Mouse (Mus musculus) liver, embryonic 16.5 days (tissue): ENCODE measurements around the gene Gdpd3. TPM values are rescaled to one million over a fixed set of nuclear protein-coding genes. Genes with fewer than 3 reads are reported as not detected.
A peak's percentile ranks its signal among the peaks of the same experiment; 100 is the strongest.

Experiments
- ATAC-seq: fragments of 200-750 bp; cut with Nextera tagmentation; 2 replicates; pipeline ENCODE4 v1.8.0; 2017; ENCODE audit warnings: low read depth, mild to moderate bottlenecking, moderate number of reproducible peaks, moderate library complexity
- H3K27ac ChIP-seq: fragments of 300-500 bp; sonication (generic); 2 replicates; pipeline ENCODE4 v1.5.1; 2014; ENCODE audit warnings: mild to moderate bottlenecking, low read length
- H3K27me3 ChIP-seq: fragments of 300-500 bp; sonication (generic); 2 replicates; pipeline ENCODE4 v1.6.1; 2014; ENCODE audit warnings: low read depth, low read length, mixed read lengths; ENCODE audit not compliant: control insufficient read depth, insufficient read depth
- H3K36me3 ChIP-seq: fragments of 300-500 bp; sonication (generic); 2 replicates; pipeline ENCODE4 v1.6.1; 2014; ENCODE audit warnings: mild to moderate bottlenecking; ENCODE audit not compliant: control insufficient read depth, insufficient read depth
- H3K4me1 ChIP-seq: fragments of 300-500 bp; sonication (generic); 2 replicates; pipeline ENCODE4 v1.6.1; 2014; ENCODE audit warnings: low read depth, low read length, mixed read lengths; ENCODE audit not compliant: control insufficient read depth
- H3K4me2 ChIP-seq: fragments of 300-500 bp; sonication (generic); 2 replicates; pipeline ENCODE4 v1.6.1; 2014; ENCODE audit warnings: low read depth, low read length, mixed read lengths
- H3K4me3 ChIP-seq: fragments of 300-500 bp; sonication (generic); 2 replicates; pipeline ENCODE4 v1.5.1; 2014; ENCODE audit warnings: low read depth, mild to moderate bottlenecking, low read length
- H3K9ac ChIP-seq: fragments of 300-500 bp; sonication (generic); 2 replicates; pipeline ENCODE4 v1.6.1; 2014; ENCODE audit warnings: low read depth, low read length
- H3K9me3 ChIP-seq: fragments of 300-500 bp; sonication (generic); replicated peaks from 2 replicates; pipeline ENCODE4 v1.6.1; 2016; ENCODE audit warnings: low read length; ENCODE audit not compliant: control insufficient read depth
- WGBS: fragments of 180-500 bp; shearing (Covaris S2); extraction: QIAGEN DNeasy Blood & Tissue Kit; methylation state at CpG from one replicate; pipeline ENCODE4 v1.1.7; 2014; ENCODE audit not compliant: insufficient replicate concordance; 5-methylcytosine and 5-hydroxymethylcytosine counted together
- polyA plus RNA-seq: library from polyadenylated mRNA; unstranded; fragments of >200 nt; fragmentation: Nextera tagmentation; extraction: Ambion mirVana; gene quantifications from 2 replicates; pipeline ENCODE4 v1.2.1, GENCODE M21; 2015

Gene Gdpd3
- polyA plus RNA-seq, 1 experiment from 2014 or later = 0.55 TPM

DNA sequence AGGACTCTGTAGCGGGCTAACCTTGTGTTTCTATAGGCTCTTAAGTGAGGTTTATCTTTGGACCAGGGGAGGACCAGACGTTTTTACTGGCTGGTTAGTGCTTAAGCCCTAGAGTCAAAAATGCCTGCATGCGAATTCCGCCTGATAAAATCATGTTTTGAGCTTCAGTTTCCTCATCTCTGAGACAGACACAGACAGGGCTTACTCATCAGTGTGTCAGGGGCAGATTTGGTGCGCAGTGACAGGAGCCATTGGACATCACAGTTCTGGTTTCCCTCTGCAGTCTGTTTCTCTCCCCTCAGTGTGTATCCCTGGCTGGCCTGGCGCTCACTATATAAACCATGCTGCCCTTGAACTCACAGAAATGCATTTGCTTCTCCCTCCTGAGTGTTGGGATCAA, 37.0 kb downstream of the Gdpd3 start:
- Histone ChIP-seq H3K4me1 (peaks cover 25% of the 10 kb centered on the region), H3K27ac (no peak overlapping the region)
- WGBS = 42% methylated on average over 6 of the region's 6 CpGs

DNA sequence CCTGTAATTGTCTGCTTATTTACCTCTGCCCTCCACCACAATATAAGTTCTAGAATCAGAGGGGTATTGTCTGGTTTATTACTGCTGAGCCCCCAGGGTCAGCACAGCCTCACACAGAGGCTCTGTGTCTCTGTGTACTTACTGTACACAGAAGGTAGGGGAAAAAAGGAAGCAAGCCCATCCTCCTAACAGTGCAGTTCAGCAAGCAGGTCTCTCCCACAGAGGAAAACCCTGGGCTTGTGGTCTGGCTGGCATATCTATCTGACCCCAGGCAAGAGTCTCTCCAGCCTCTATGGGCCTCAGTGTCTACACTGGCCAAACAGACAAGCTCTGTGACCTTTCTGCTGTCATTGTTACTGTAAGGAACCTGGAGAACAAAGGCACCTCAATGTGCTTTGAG, 37.6 kb downstream of the Gdpd3 start:
- H3K9ac ChIP-seq = no peak overlapping the region
- H3K4me2 ChIP-seq = no peak overlapping the region
- no peaks in the 10 kb centered on the region for H3K27me3 ChIP-seq
- ATAC-seq = no peak
- H3K9me3 ChIP-seq = no peaks in the 10 kb centered on the region
- H3K36me3 ChIP-seq = no peaks in the 10 kb centered on the region
- no peak overlapping the region for H3K4me3 ChIP-seq
- H3K27ac ChIP-seq = no peak overlapping the region
- H3K4me1 ChIP-seq = peaks cover 25% of the 10 kb centered on the region

More for the DNA sequence above, 37.0 kb downstream of the Gdpd3 start:
- Histone ChIP-seq H3K4me3 (no peak overlapping the region), H3K4me2 (no peak overlapping the region), H3K36me3 (no peaks in the 10 kb centered on the region), H3K27me3 (no peaks in the 10 kb centered on the region), H3K9me3 (no peaks in the 10 kb centered on the region), H3K9ac (no peak overlapping the region)
- no peak for ATAC-seq

DNA sequence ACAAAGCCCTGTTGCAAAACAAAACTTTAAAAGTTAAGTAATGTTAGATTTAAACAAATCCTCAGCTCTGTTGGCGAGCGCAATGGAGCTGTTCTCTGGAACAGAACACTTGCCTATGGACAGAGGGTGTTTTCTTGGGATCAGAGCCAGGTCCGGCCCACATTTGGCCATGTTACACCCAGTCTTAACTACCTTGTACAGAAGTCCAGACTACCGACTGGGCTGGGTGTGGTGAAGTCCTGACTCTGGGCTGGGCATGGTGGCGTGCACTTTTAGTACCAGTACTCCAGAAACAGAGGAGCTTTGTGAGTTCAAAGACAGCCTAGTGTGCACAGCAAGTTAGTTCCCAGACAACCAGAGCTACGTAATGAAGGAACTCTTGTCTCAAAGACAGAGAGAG, 40.8 kb downstream of the Gdpd3 start:
- Histone ChIP-seq H3K36me3 (no peaks in the 10 kb centered on the region), H3K4me2 (no peak overlapping the region), H3K4me1 (peaks cover 24% of the 10 kb centered on the region), H3K4me3 (no peak overlapping the region), H3K27ac (no peak overlapping the region), H3K9me3 (no peaks in the 10 kb centered on the region), H3K9ac (no peak overlapping the region), H3K27me3 (no peaks in the 10 kb centered on the region)
- peak; percentile 49 for ATAC-seq
- WGBS = 60% methylated on average over 6 of the region's 6 CpGs

DNA sequence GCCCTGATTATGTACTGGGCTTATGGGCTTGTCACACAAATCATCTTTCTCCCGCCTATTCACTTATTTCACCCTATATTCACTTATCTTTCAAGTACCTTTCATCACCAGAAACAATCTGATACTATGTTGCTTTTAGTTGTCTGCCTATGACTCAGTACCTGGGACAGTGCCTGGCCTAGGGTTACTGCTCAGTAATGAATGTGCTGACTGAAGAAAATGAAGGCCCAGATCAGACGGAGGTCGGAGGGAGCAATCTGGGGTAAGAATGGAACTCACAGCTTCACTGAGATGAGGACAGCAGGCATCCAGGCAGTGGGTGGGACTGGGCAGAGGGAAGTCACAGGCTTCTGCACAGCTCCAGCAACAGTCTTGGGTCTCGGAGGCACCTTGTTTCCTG, 41.3 kb downstream of the Gdpd3 start:
- Histone ChIP-seq H3K4me1 (peaks cover 24% of the 10 kb centered on the region), H3K9me3 (no peaks in the 10 kb centered on the region), H3K9ac (no peak overlapping the region), H3K4me2 (no peak overlapping the region), H3K36me3 (no peaks in the 10 kb centered on the region), H3K27ac (no peak overlapping the region), H3K4me3 (no peak overlapping the region), H3K27me3 (no peaks in the 10 kb centered on the region)
- WGBS = 72% methylated on average over 4 of the region's 4 CpGs
- ATAC-seq = no peak

DNA sequence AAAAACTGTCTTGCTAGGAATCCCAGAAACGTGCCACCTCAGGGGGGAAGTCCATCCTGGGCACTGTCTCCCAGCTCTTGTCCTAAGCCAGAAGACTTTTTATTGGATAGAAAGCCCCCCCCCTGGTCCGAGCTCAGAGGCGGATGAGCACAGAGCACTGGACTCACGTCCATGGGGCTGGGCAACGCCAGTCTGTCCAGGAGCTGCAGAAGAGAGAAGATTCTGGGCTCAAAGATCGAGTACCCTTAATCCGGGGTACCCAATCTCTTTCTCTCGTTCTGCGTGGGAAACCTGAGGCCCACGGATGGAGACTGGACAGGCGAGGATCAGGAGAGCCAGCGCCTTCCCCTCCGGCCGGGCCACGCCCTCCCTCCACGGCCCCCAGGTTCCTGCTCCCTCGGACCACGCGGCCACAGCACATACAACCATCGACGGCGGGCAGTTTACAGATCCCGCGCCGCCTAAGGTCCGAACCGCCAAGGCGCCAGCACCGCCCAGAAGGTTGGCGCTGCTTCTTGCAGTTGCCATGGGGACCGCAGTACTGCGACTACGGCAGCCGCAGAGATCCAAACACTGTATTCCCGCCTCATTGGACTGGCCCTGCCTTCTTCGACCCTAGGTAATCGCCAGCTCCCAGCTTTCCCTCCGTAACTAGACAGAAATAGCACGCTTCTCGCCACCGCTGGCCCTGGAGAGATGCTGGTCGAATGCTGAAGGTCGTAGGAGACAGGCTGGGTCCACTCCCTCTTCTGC, 42.7 kb downstream of the Gdpd3 start:
- Histone ChIP-seq H3K9ac (peak overlapping the region; percentile 74), H3K4me1 (peaks cover 24% of the 10 kb centered on the region), H3K27me3 (no peaks in the 10 kb centered on the region), H3K4me3 (peak overlapping the region; percentile 69), H3K36me3 (no peaks in the 10 kb centered on the region), H3K27ac (peak overlapping the region; percentile 55; the same call in 1 of the 2 replicates), H3K9me3 (no peaks in the 10 kb centered on the region), H3K4me2 (peak overlapping the region; percentile 94)
- ATAC-seq = peak; percentile 94
- under 1% methylated on average over 43 of the region's 43 CpGs for WGBS

DNA sequence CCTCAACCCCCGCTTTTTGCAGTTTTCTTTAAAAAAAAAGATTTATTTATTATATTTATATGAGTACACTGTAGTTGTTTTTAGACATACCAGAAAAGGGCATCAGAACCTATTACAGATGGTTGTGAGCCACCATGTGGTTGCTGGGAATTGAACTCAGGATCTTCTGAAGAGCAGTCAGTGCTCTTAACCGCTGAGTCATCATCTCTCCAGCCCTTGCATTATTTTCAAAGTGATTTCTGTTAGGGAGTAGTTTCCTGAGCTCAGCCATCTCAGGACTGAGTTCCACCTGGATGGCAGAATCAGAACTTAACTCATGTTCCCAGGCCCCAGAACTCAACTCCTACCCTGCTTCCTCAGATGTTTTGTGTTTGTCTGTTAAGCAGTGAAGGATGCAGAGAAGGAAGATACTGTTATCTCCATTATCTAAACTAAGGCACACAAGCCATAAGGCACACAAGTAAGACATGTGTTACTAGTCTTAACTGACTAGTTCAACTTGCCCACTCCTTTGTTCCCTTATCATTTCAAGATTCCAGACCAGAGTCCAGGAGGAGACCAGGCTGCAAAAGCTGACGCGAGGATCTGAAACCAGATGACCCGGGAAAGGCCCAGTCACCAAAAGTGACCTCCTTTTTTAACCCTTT, 43.7 kb downstream of the Gdpd3 start:
- Histone ChIP-seq H3K27me3 (no peaks in the 10 kb centered on the region), H3K4me3 (no peak overlapping the region), H3K9ac (no peak overlapping the region), H3K4me1 (peaks cover 24% of the 10 kb centered on the region), H3K9me3 (no peaks in the 10 kb centered on the region), H3K27ac (no peak overlapping the region; the same call in 1 of the 2 replicates), H3K4me2 (peak overlapping the region; percentile 94; the same call in 1 of the 2 replicates), H3K36me3 (no peaks in the 10 kb centered on the region)
- no peak for ATAC-seq
- 43% methylated on average over 5 of the region's 5 CpGs for WGBS

DNA sequence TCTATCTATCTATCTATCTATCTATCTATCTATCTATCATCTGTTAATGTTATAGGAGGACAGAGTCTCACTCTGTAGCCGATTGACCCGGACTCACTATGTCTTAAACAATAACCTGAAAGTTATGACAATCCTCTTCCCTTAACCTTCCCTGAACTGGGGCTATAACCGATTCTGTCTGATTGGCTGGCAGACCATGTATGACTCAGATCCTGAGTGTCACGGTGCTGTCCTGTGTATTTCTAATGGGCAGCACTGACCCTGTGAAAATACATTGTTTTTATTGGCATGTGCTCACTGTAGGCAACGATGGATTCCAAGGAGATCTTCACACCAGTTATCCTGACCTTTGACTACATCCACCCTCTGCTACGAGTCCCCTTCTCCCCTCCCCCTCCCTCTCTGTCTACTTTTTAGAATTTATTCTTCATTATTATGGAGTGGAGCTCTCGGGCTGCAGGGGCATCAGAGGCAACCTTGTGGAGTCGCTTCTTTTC, 49.6 kb downstream of the Gdpd3 start:
- no peaks in the 10 kb centered on the region for H3K4me1 ChIP-seq
- H3K9ac ChIP-seq = no peak overlapping the region
- no peaks in the 10 kb centered on the region for H3K27me3 ChIP-seq
- ATAC-seq = no peak
- WGBS = 54% methylated on average over 8 of the region's 8 CpGs
- no peaks in the 10 kb centered on the region for H3K9me3 ChIP-seq
- no peak overlapping the region for H3K4me3 ChIP-seq
- H3K4me2 ChIP-seq = no peak overlapping the region
- no peak overlapping the region for H3K27ac ChIP-seq
- no peaks in the 10 kb centered on the region for H3K36me3 ChIP-seq

DNA sequence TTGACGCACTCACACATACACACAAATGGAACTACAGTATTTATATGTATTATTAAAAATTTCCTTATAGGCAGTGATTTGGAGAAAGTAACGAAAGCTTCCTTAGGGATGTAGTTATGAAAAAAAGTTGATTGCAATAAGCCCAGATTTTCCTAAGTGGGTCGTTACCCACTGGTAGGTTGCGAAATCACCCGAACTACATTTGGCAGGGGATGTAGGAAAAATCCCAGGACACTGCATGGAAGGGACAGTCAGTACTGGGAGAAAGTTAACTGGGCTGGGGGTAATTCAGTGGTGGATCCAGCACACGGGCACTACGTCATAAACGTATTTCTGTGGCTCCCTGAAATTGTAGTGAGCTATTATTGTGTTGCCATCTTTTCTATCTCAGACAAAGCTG, 50.4 kb downstream of the Gdpd3 start:
- Histone ChIP-seq H3K27ac (no peak overlapping the region), H3K4me2 (no peak overlapping the region), H3K36me3 (no peaks in the 10 kb centered on the region), H3K4me3 (no peak overlapping the region), H3K27me3 (no peaks in the 10 kb centered on the region), H3K4me1 (no peaks in the 10 kb centered on the region), H3K9ac (no peak overlapping the region), H3K9me3 (no peaks in the 10 kb centered on the region)
- WGBS = 67% methylated on average over 8 of the region's 8 CpGs
- ATAC-seq = no peak

DNA sequence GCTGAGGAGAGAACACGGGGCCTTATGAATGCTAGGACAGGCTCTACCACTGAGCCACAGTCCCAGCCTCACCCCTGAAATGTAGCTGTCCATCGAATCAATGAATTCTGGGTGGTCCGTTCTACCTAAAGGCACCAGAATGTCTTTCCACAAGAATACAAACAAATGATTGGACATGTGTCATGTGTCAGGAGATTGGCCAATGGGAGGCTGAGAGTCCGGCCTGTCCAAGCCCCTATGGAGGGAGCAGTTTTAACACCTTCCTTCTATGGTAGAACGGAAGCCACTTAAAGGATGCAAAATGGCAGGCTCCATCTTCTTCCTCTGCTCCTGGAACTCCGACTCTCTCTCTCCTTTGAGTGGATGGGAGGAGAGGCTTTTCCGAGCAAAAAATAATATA, 51.5 kb downstream of the Gdpd3 start:
- 68% methylated on average over 7 of the region's 7 CpGs for WGBS
- no peak for ATAC-seq
- Histone ChIP-seq H3K9ac (no peak overlapping the region), H3K27me3 (peaks cover 5% of the 10 kb centered on the region), H3K9me3 (no peaks in the 10 kb centered on the region), H3K27ac (no peak overlapping the region), H3K4me2 (no peak overlapping the region), H3K36me3 (no peaks in the 10 kb centered on the region), H3K4me3 (no peak overlapping the region), H3K4me1 (no peaks in the 10 kb centered on the region)
